Mouse (Mus musculus): ENCODE measurements around the gene Il10. TPM values are rescaled to one million over a fixed set of nuclear protein-coding genes. Genes with fewer than 3 reads are reported as not detected.

Gene Il10
- total RNA-seq (2021) = not detected
- not detected in 2 replicates for polyA plus RNA-seq (2012; rRNA removed)
- long read RNA-seq = 0 reads

DNA sequence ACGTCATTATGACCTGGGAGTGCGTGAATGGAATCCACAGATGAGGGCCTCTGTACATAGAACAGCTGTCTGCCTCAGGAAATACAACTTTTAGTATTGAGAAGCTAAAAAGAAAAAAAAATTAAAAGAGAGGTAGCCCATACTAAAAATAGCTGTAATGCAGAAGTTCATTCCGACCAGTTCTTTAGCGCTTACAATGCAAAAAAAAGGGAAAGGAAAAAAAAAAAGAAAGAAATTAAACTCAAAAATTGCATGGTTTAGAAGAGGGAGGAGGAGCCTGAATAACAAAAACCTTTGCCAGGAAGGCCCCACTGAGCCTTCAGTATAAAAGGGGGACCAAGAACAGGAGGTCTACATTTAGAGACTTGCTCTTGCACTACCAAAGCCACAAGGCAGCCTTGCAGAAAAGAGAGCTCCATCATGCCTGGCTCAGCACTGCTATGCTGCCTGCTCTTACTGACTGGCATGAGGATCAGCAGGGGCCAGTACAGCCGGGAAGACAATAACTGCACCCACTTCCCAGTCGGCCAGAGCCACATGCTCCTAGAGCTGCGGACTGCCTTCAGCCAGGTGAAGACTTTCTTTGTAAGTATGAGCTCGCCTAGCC, at the start of gene Il10:
Il10 (plus strand) TSS at position 354 of the 607 bp plus-strand sequence.
- no peak for DNase-seq
- Histone ChIP-seq H3K27ac (no peak within 1 kb of the TSS), H3K27me3 (ENCODE audit: control insufficient read depth, insufficient read depth, low read length) (no peaks in the 10 kb centered on the region), H3K4me3 (no peak within 1 kb of the TSS), H3K4me1 (ENCODE audit: control insufficient read depth, insufficient read depth, low read length) (no peaks in the 10 kb centered on the region), H3K36me3 (ENCODE audit: control insufficient read depth, insufficient read depth, low read length) (no peaks in the 10 kb centered on the region), H3K79me2 (replicated peaks; ENCODE audit: control insufficient read depth, insufficient read depth, low read length) (no peaks in the 10 kb centered on the region), H3K9ac (ENCODE audit: low read depth, low read length) (no peak within 1 kb of the TSS)
- intact Hi-C loops (cut with DNase I) = no loop called here
- WGBS = 66% methylated on average over 8 of the region's 8 CpGs
- no peak for TF ChIP-seq POLR2A (IDR thresholded peaks at IDR 0.05; ENCODE audit: insufficient read depth, low read depth, low read length)
- no peak for TF ChIP-seq CTCF (IDR thresholded peaks at IDR 0.05)
- no peak for TF ChIP-seq EP300 (IDR thresholded peaks at IDR 0.05; ENCODE audit: insufficient read depth, low read depth, low read length)

DNA sequence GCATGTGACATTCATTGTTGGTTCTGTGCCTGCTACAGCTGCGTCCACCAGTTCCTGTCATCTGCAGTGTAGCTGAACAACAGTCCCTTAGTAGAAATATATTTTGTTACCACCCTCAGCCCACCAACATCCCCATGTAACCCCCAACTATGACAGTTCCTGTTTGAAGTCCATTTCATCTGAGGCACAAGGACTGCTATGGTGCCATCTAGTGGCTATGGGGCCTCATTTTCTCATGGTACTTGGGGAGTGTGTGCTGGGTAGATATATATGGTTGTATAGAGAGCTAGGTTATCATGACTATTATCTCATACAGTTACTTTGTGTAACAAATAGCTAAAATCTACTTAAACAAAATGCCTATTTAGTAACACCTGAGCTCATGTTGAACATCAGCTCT, 40.2 kb upstream of the Il10 start:
- TF ChIP-seq POLR2A (IDR thresholded peaks at IDR 0.05; ENCODE audit: insufficient read depth, low read depth, low read length) (no peak), CTCF (IDR thresholded peaks at IDR 0.05) (peak; percentile 81), EP300 (IDR thresholded peaks at IDR 0.05; ENCODE audit: insufficient read depth, low read depth, low read length) (no peak)
- intact Hi-C loops (cut with DNase I) = loop anchor here (2.0 to 5.0 kb wide), 2 partner anchors 103 to 432 kb away; no protein-coding TSS in a partner anchor
- Histone ChIP-seq H3K27ac (no peak overlapping the region), H3K79me2 (replicated peaks; ENCODE audit: control insufficient read depth, insufficient read depth, low read length) (no peaks in the 10 kb centered on the region), H3K27me3 (ENCODE audit: control insufficient read depth, insufficient read depth, low read length) (no peaks in the 10 kb centered on the region), H3K4me3 (no peak overlapping the region), H3K4me1 (ENCODE audit: control insufficient read depth, insufficient read depth, low read length) (no peaks in the 10 kb centered on the region), H3K36me3 (ENCODE audit: control insufficient read depth, insufficient read depth, low read length) (no peaks in the 10 kb centered on the region), H3K9ac (ENCODE audit: low read depth, low read length) (no peak overlapping the region)
- WGBS = 52% methylated on average over 1 of the region's 1 CpGs
- peak in 1 of 2 experiments; percentile 20 for DNase-seq

DNA sequence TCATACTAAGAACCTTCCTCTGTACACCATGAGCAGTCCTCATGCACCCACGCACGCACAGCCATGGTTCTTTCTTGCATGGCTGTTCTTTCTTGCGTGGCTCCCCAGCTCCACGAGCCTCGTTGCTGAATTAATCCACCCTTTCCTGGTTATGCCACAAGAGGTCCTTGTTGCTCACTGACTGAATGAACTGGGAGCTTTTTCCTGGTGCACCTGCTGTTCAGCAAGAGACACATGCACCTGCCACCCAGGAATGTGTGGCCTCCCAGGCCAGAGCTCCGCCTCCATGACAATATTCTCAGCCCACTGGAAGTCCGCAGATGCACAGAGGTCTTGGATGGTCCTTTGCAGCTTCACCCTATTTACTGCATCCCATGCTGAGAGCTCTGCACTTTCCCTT, 35.2 kb upstream of the Il10 start:
- Histone ChIP-seq H3K27ac (no peak overlapping the region), H3K4me3 (no peak overlapping the region), H3K79me2 (replicated peaks; ENCODE audit: control insufficient read depth, insufficient read depth, low read length) (no peaks in the 10 kb centered on the region), H3K27me3 (ENCODE audit: control insufficient read depth, insufficient read depth, low read length) (no peaks in the 10 kb centered on the region), H3K4me1 (ENCODE audit: control insufficient read depth, insufficient read depth, low read length) (no peaks in the 10 kb centered on the region), H3K36me3 (ENCODE audit: control insufficient read depth, insufficient read depth, low read length) (no peaks in the 10 kb centered on the region), H3K9ac (ENCODE audit: low read depth, low read length) (no peak overlapping the region)
- 48% methylated on average over 7 of the region's 7 CpGs for WGBS
- no peak for DNase-seq
- peak; percentile 47 for TF ChIP-seq CTCF (IDR thresholded peaks at IDR 0.05)
- TF ChIP-seq POLR2A (IDR thresholded peaks at IDR 0.05; ENCODE audit: insufficient read depth, low read depth, low read length) = no peak
- TF ChIP-seq EP300 (IDR thresholded peaks at IDR 0.05; ENCODE audit: insufficient read depth, low read depth, low read length) = no peak
- intact Hi-C loops (cut with DNase I) = loop anchor here (1.0 to 10.0 kb wide), 2 partner anchors 154 to 260 kb away; partner anchors contain the start of genes Dyrk3 and Rassf5

DNA sequence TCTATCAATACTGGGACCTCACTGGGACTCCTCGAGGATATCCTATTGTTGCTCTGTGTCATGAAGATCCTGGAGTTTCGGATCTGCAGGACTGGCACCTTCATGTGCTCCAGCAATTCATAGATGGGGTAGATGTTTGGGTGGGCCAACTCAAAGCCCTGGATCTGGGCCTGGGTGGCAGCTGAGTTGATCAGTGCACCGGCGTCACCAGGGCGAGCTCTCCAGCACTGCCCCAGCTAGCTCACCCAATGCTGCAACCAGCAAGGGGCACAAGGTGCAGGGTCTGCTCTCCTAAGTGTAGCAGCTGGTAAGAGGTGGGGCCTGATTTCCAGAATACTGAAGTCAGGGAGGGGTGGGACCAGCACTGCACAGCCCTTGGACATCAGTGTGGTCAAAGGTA, 32.6 kb upstream of the Il10 start:
- H3K9ac ChIP-seq (ENCODE audit: low read depth, low read length) = no peak overlapping the region
- intact Hi-C loops (cut with DNase I) = loop anchor here (2.0 to 10.0 kb wide), 2 partner anchors 66 to 258 kb away; partner anchors contain the start of gene Rassf5
- no peaks in the 10 kb centered on the region for H3K79me2 ChIP-seq (replicated peaks; ENCODE audit: control insufficient read depth, insufficient read depth, low read length)
- no peak overlapping the region for H3K4me3 ChIP-seq
- TF ChIP-seq EP300 (IDR thresholded peaks at IDR 0.05; ENCODE audit: insufficient read depth, low read depth, low read length) (no peak), POLR2A (IDR thresholded peaks at IDR 0.05; ENCODE audit: insufficient read depth, low read depth, low read length) (no peak), CTCF (IDR thresholded peaks at IDR 0.05) (no peak)
- no peak for DNase-seq
- 86% methylated on average over 5 of the region's 5 CpGs for WGBS
- no peak overlapping the region for H3K27ac ChIP-seq
- H3K27me3 ChIP-seq (ENCODE audit: control insufficient read depth, insufficient read depth, low read length) = no peaks in the 10 kb centered on the region
- H3K36me3 ChIP-seq (ENCODE audit: control insufficient read depth, insufficient read depth, low read length) = no peaks in the 10 kb centered on the region
- H3K4me1 ChIP-seq (ENCODE audit: control insufficient read depth, insufficient read depth, low read length) = no peaks in the 10 kb centered on the region

DNA sequence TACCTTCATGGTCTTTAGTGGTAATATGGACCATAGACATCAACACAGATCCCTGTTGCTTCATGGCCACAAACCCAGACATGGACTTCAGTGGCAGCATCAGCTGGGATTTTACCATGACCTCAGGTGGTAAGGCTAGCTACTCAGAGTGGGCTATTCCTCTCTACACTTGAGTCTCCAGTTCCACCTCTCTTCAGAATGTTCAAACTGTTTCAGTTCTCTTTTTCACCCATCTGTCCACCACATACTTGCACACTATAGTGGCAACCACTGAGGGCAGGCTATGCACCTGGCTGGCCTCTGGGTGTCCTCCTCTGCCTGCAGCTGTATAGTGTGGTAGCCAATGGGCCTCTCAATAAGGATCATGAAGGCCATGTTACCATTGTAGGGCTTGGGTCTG, 32.2 kb upstream of the Il10 start:
- Histone ChIP-seq H3K36me3 (ENCODE audit: control insufficient read depth, insufficient read depth, low read length) (no peaks in the 10 kb centered on the region), H3K79me2 (replicated peaks; ENCODE audit: control insufficient read depth, insufficient read depth, low read length) (no peaks in the 10 kb centered on the region), H3K9ac (ENCODE audit: low read depth, low read length) (no peak overlapping the region), H3K4me3 (no peak overlapping the region), H3K27ac (no peak overlapping the region), H3K4me1 (ENCODE audit: control insufficient read depth, insufficient read depth, low read length) (no peaks in the 10 kb centered on the region), H3K27me3 (ENCODE audit: control insufficient read depth, insufficient read depth, low read length) (no peaks in the 10 kb centered on the region)
- TF ChIP-seq CTCF (IDR thresholded peaks at IDR 0.05) (peak; percentile 61), EP300 (IDR thresholded peaks at IDR 0.05; ENCODE audit: insufficient read depth, low read depth, low read length) (no peak)
- intact Hi-C loops (cut with DNase I) = loop anchor here (2.0 to 10.0 kb wide), 2 partner anchors 65 to 257 kb away; partner anchors contain the start of gene Rassf5
- DNase-seq = no peak

DNA sequence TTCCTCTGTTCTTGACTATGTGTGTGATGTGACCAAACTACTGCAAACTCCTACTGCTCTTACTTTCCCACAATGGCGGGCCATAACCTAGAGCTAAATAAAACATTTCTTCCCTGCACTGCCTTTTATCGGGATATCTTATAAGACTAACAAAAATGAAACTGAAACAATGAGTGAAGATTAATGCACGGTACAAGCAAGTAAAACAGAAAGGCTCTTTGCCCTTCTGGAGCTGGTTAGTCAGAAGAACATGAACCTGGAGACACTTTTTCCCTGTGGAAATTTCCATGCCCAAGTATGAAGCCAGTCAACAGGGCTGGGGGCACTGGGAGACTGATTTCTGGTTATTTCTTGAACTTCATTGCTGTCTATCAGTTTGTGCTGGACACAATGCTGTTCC, 30.3 kb upstream of the Il10 start:
- no peak overlapping the region for H3K4me3 ChIP-seq
- no peaks in the 10 kb centered on the region for H3K36me3 ChIP-seq (ENCODE audit: control insufficient read depth, insufficient read depth, low read length)
- no peaks in the 10 kb centered on the region for H3K79me2 ChIP-seq (replicated peaks; ENCODE audit: control insufficient read depth, insufficient read depth, low read length)
- no peaks in the 10 kb centered on the region for H3K4me1 ChIP-seq (ENCODE audit: control insufficient read depth, insufficient read depth, low read length)
- no peak overlapping the region for H3K27ac ChIP-seq
- intact Hi-C loops (cut with DNase I) = loop anchor here (10.0 kb wide), 1 partner anchor 255 kb away; the partner anchor contains the start of gene Rassf5
- DNase-seq = no peak
- no peaks in the 10 kb centered on the region for H3K27me3 ChIP-seq (ENCODE audit: control insufficient read depth, insufficient read depth, low read length)
- no peak for TF ChIP-seq POLR2A (IDR thresholded peaks at IDR 0.05; ENCODE audit: insufficient read depth, low read depth, low read length)
- no peak for TF ChIP-seq CTCF (IDR thresholded peaks at IDR 0.05)
- no peak for TF ChIP-seq EP300 (IDR thresholded peaks at IDR 0.05; ENCODE audit: insufficient read depth, low read depth, low read length)
- 59% methylated on average over 3 of the region's 3 CpGs for WGBS
- no peak overlapping the region for H3K9ac ChIP-seq (ENCODE audit: low read depth, low read length)

All from heart, adult 2 months (tissue).